Mouse (Mus musculus) intestine, embryonic 14.5 days (tissue): ENCODE measurements at regions not wholly inside any gene's neighbourhood (a gene's known extent, or its start where the extent isn't known, plus 50 kb on each side); places are given as distances from the start of the nearest gene placed in this dataset.

Source experiments
- ATAC-seq: fragments of 200-750 bp; cut with Nextera tagmentation; replicated peaks from 2 replicates; pipeline ENCODE4 v1.8.0; 2017; ENCODE audit warnings: low read depth, moderate number of reproducible peaks, moderate TSS enrichment, moderate library complexity; ENCODE audit not compliant: low FRiP score, low TSS enrichment
- DNase-seq: peaks from one replicate; pipeline ENCODE4 v3.0.0-alpha.2; 2018; ENCODE audit warnings: low spot score
- H3K27ac ChIP-seq: fragments of 300-500 bp; sonication (generic); 2 replicates; pipeline ENCODE4 v1.5.1; 2014; ENCODE audit warnings: low read depth, mild to moderate bottlenecking, control low read depth
- H3K27me3 ChIP-seq: fragments of 300-500 bp; sonication (generic); replicated peaks from 2 replicates; pipeline ENCODE4 v1.6.1; 2014; ENCODE audit warnings: low read length, control low read depth; ENCODE audit not compliant: control insufficient read depth, insufficient read depth
- H3K36me3 ChIP-seq: fragments of 300-500 bp; sonication (generic); 2 replicates; pipeline ENCODE4 v1.6.1; 2014; ENCODE audit warnings: low read length, control low read depth; ENCODE audit not compliant: control insufficient read depth, insufficient read depth
- H3K4me1 ChIP-seq: fragments of 300-500 bp; sonication (generic); replicated peaks from 2 replicates; pipeline ENCODE4 v1.6.1; 2014; ENCODE audit warnings: low read length, control low read depth, mixed read lengths; ENCODE audit not compliant: control insufficient read depth, insufficient read depth
- H3K4me2 ChIP-seq: fragments of 300-500 bp; sonication (generic); 2 replicates; pipeline ENCODE4 v1.6.1; 2014; ENCODE audit warnings: low read length
- H3K4me3 ChIP-seq: fragments of 300-500 bp; sonication (generic); 2 replicates; pipeline ENCODE4 v1.5.1; 2014; ENCODE audit warnings: low read depth, low read length, control low read depth, mixed read lengths
- H3K9ac ChIP-seq: fragments of 300-500 bp; sonication (generic); 2 replicates; pipeline ENCODE4 v1.6.1; 2014; ENCODE audit warnings: mild to moderate bottlenecking, low read length
- H3K9me3 ChIP-seq: fragments of 300-500 bp; sonication (generic); 2 replicates; pipeline ENCODE4 v1.6.1; 2016; ENCODE audit warnings: low read length, control low read depth; ENCODE audit not compliant: control insufficient read depth
- WGBS: fragments of 180-500 bp; shearing (Covaris S2); extraction: QIAGEN DNeasy Blood & Tissue Kit; methylation state at CpG from one replicate; pipeline ENCODE4 v1.1.7; 2014; 5-methylcytosine and 5-hydroxymethylcytosine counted together

DNA sequence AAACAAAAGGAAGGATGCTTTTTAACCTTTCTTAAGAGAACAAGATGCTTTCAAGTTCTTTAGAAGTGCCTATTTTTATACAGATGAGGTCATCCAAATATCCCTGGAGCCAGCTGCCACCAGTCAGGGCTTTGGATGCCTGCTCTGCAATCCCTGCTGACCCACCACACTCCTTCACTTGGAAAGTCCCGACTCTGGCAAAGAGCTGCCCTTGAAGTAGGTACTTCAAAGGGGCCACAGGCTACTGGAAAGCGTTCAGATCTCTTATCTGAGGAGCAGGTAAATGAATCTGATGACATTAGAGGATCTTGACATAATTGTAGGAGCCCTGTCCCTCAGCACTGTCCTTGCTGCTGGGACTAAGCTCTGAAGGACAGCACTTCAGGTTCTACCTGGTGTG, 169.9 kb upstream of the Sesn3 start:
- ATAC-seq (no peak), DNase-seq (no peak)
- no peaks in the 10 kb centered on the region for H3K9me3 ChIP-seq
- H3K27ac ChIP-seq = no peak overlapping the region
- no peaks in the 10 kb centered on the region for H3K4me1 ChIP-seq
- no peak overlapping the region for H3K9ac ChIP-seq
- H3K27me3 ChIP-seq = no peaks in the 10 kb centered on the region
- no peak overlapping the region for H3K4me2 ChIP-seq
- no peaks in the 10 kb centered on the region for H3K36me3 ChIP-seq
- H3K4me3 ChIP-seq = no peak overlapping the region
- WGBS = 29% methylated on average over 2 of the region's 2 CpGs

DNA sequence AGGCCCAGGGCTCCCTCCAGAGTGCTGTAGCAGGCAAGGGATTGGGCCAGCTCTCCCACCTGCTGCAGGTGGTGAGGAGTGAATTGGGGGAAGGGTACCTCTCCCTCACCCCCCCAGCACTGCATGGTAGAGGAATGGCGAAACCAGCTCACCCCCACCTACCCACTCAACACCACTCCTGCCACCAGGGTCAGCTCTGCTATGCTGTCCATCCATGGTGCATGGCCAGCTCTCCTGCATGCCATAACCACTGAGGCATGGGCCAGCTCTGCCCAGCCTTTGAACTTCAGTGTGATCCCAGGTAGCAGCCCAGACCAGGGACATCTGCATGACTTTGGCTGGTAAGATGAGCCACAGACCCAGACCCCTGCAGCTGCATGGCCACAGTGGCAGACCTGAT, 168.5 kb upstream of the Sesn3 start:
- Histone ChIP-seq H3K4me3 (no peak overlapping the region), H3K4me2 (no peak overlapping the region), H3K4me1 (no peaks in the 10 kb centered on the region), H3K36me3 (no peaks in the 10 kb centered on the region), H3K9ac (no peak overlapping the region), H3K27ac (no peak overlapping the region), H3K9me3 (no peaks in the 10 kb centered on the region), H3K27me3 (no peaks in the 10 kb centered on the region)
- DNase-seq (no peak), ATAC-seq (no peak)
- 100% methylated on average over 1 of the region's 1 CpGs for WGBS

DNA sequence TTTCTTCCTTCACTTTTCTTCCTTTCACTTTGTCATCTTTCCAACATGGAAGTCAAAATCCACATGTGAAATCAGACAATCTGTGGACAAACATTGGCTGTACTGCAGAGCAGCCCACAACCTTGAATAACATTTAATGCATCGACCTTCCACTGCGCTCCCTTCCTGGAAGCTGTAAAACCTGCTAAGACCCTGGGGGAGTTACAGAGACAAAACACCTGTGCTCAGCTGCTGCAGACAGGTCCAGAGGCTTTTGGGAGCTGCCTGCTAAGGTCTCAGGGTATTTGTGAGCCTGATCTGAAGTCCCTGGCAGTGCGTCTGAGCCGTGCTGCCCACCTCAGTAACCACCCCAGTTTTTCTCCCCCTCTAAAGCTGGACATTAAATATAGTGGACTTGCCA, 166.1 kb upstream of the Sesn3 start:
- Histone ChIP-seq H3K9me3 (no peaks in the 10 kb centered on the region), H3K4me2 (no peak overlapping the region), H3K4me3 (no peak overlapping the region), H3K27ac (no peak overlapping the region), H3K4me1 (no peaks in the 10 kb centered on the region), H3K36me3 (no peaks in the 10 kb centered on the region), H3K9ac (no peak overlapping the region), H3K27me3 (no peaks in the 10 kb centered on the region)
- DNase-seq (no peak), ATAC-seq (0 out of 2 replicates have a peak, but pooled peaks have one; percentile 17)
- 47% methylated on average over 4 of the region's 4 CpGs for WGBS

DNA sequence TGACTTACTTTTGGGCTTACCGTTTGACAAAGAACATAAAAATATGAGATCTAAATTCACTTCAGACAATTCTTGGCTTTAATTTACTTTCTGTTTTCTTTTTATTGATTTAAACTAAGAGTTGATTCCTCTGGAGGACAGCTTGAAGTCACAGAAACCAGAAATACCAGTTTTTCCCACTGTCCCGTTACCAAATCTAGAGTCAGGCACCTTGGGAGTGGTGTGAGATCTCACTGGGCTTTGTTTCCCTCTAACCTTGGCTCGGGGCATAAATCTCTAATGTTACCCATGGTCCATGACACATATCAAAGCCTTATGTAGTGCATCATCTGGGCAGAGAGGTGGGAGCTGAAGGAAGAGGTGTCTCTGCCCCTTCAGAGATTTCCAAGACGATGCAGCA, 165.4 kb upstream of the Sesn3 start:
- 0 out of 2 replicates have a peak, but pooled peaks have one; percentile 12 for ATAC-seq
- no peaks in the 10 kb centered on the region for H3K9me3 ChIP-seq
- no peak for DNase-seq
- H3K9ac ChIP-seq = no peak overlapping the region
- WGBS = 64% methylated on average over 4 of the region's 4 CpGs
- no peak overlapping the region for H3K4me2 ChIP-seq
- no peak overlapping the region for H3K27ac ChIP-seq
- H3K27me3 ChIP-seq = no peaks in the 10 kb centered on the region
- H3K4me1 ChIP-seq = no peaks in the 10 kb centered on the region
- no peaks in the 10 kb centered on the region for H3K36me3 ChIP-seq
- H3K4me3 ChIP-seq = no peak overlapping the region

DNA sequence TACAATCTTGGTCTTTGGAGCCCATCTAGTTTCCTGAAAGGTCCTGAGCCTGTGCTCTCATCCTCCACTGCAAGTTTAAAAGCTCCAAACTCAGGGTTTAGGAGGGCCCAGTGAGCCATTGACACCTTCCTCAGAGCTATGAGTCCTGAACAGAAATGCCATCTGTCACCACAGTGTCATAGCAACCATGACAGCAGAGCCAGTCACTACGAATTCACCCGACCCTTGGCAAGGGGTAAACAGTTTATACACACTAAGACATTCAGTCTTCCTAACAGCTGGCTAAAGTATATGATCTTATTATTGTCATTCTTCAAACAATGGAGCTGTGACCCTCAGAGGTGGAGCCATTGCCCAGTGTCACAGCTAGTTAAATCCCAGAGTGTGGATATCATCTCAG, 163.2 kb upstream of the Sesn3 start:
- Histone ChIP-seq H3K4me1 (no peaks in the 10 kb centered on the region), H3K27me3 (no peaks in the 10 kb centered on the region), H3K4me2 (no peak overlapping the region), H3K9ac (no peak overlapping the region), H3K27ac (no peak overlapping the region), H3K4me3 (no peak overlapping the region), H3K36me3 (no peaks in the 10 kb centered on the region), H3K9me3 (no peaks in the 10 kb centered on the region)
- ATAC-seq = no peak
- no peak for DNase-seq
- 34% methylated on average over 2 of the region's 2 CpGs for WGBS

DNA sequence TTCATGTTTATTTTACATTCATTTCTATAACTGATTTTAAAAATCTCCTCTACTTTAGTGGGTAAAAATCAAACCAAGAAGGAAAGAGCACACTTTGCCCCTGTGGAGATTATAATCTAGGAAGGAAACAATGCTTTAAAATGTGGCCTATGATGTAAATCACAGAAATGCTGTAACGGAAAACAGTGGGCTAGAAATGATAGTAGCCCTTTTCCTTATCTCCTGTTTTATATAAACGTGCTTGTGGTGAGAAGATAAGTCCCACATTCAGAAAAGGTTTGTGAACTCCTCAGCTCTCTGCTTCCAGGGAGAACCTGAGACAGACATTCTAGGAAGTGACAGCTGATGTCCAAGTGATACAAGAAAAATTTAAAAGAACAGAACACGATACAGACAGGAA, 159.3 kb upstream of the Sesn3 start:
- H3K4me1 ChIP-seq = no peaks in the 10 kb centered on the region
- DNase-seq = no peak
- no peak for ATAC-seq
- no peak overlapping the region for H3K27ac ChIP-seq
- no peaks in the 10 kb centered on the region for H3K9me3 ChIP-seq
- H3K27me3 ChIP-seq = no peaks in the 10 kb centered on the region
- no peak overlapping the region for H3K4me2 ChIP-seq
- no peaks in the 10 kb centered on the region for H3K36me3 ChIP-seq
- 54% methylated on average over 3 of the region's 3 CpGs for WGBS
- H3K9ac ChIP-seq = no peak overlapping the region
- no peak overlapping the region for H3K4me3 ChIP-seq

DNA sequence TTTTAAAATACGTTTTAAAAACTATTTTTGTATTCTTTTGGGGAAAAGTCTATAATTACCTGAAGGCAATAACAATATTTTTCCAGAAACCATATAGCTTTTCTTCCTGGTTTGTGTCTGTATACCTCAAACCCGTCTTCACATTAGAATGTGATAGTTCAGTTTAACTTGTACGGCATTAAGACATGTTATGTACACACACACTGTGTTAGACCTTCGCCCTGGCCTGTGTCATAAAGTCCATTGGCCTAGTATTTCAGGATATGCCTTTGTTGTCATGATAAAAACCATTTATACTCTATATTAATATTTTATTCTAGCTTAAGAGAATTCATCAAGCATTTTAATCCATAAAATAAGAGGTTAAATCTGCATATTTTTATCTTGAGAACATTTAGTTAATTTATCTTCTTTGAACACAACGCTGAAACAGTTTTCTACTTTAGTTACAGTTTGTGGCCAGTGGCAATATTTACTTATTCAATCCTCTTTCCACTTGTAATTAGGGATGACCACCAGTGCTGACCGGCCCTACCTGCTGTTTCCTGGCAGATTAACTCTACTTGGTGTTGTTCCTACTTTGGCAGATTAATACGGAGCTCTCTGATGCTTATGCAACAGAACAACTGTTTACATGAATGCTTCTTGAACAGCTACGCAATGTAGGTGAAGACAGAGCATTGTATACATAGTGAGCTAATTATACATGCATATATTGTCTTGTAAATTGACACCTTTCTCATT, 158.6 kb upstream of the Sesn3 start:
- Histone ChIP-seq H3K36me3 (no peaks in the 10 kb centered on the region), H3K4me1 (no peaks in the 10 kb centered on the region), H3K27ac (no peak overlapping the region), H3K9ac (no peak overlapping the region), H3K4me3 (no peak overlapping the region), H3K4me2 (no peak overlapping the region), H3K27me3 (no peaks in the 10 kb centered on the region), H3K9me3 (no peaks in the 10 kb centered on the region)
- WGBS = 67% methylated on average over 8 of the region's 8 CpGs
- DNase-seq = no peak
- no peak for ATAC-seq

DNA sequence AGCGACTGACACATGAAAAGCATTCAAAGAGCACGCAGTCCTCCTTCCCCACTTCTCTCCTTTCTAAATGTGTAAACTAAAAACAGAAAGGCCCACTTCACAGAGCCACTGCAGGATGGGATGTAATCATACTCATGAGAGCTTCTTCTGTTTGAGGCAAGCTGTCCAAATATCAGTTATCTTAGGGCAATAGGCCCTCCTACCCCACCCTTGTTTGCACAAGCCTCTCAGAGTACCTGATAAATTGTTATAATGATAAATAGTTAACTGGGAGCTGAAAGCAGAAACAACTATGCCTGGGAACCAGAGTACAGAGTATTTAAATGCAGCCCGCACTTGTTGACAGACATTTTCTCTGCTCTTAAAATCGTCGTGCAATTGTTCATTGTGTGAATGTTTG, 141.5 kb upstream of the Sesn3 start:
- H3K27me3 ChIP-seq = no peaks in the 10 kb centered on the region
- H3K4me1 ChIP-seq = no peaks in the 10 kb centered on the region; the same call in 1 of the 2 replicates
- H3K4me3 ChIP-seq = no peak overlapping the region
- H3K9me3 ChIP-seq = no peaks in the 10 kb centered on the region
- no peak overlapping the region for H3K4me2 ChIP-seq
- no peak overlapping the region for H3K9ac ChIP-seq
- ATAC-seq (peak; percentile 42; the same call in 1 of the 2 replicates), DNase-seq (no peak)
- H3K36me3 ChIP-seq = no peaks in the 10 kb centered on the region
- H3K27ac ChIP-seq = no peak overlapping the region
- WGBS = 46% methylated on average over 5 of the region's 5 CpGs

DNA sequence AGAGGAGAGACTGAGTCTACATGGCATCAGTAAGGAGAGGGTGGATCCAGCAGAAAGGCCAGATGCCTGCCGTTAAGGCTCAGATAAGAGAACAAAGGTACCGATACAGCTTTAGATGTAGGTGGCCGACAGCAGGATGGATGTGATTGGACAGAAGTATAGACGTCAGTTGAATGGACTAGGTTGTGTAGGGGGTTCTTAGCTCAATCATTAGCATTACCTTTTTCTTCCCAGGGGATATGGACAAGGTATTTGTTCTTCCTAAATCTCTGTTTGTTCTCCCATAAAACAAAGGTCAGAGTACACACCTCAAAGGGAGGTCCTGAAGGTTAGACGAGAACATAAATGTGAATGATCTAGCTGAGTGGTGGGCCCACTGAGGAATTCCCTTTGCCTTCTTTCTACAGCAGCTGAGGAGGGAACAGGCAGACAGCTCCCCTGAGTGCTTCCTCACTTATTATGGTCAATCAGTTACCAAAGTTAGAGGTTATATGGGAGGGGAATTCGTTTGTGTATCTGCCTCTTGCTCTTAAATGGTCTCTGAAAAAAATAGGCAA, 139.9 kb upstream of the Sesn3 start:
- H3K27ac ChIP-seq = no peak overlapping the region
- ATAC-seq (peak; percentile 88), DNase-seq (no peak)
- H3K4me1 ChIP-seq = no peaks in the 10 kb centered on the region; the same call in 1 of the 2 replicates
- no peaks in the 10 kb centered on the region for H3K36me3 ChIP-seq
- H3K4me3 ChIP-seq = no peak overlapping the region
- 56% methylated on average over 6 of the region's 6 CpGs for WGBS
- H3K9me3 ChIP-seq = no peaks in the 10 kb centered on the region
- H3K27me3 ChIP-seq = no peaks in the 10 kb centered on the region
- no peak overlapping the region for H3K9ac ChIP-seq
- H3K4me2 ChIP-seq = no peak overlapping the region
